Mouse (Mus musculus): ENCODE data around the gene Amph.
"Not testable (repeated sequence)": the region's sequence is repeated elsewhere in the genome, so short reads cannot be mapped to it uniquely, and the experiment has no call there.

- TF ChIP-seq CTCF (IDR thresholded peaks at IDR 0.05); POLR2A (IDR thresholded peaks at IDR 0.05; ENCODE audit: insufficient read depth, low read depth, low read length): not testable (repeated sequence)
Measured at GRCm38 (mm10) chr13:19114761-19115160, 166.8 kb downstream of the Amph start.
